Mouse (Mus musculus): Measurements from ENCODE around the gene Rft1.

DNA sequence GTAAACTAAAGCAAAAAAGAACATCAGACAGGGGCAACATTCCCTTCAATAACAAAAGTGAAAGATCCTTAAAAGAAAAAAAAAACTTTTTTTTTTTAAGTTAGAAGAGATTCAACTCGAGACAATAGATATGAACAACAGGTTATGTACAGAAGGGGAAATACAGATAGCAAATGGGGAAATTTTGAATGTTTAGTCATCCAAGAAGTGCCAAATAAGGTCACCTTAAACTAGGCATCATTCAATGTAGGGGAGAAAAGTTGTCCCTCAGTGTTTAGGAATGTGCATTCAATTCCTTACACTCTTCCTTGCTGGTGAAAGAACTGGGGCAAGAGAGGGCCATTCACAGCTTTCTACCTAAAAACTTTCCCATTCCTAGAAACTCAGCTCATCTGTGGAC is 59.6 kb downstream of the Rft1 start:
- TF ChIP-seq CTCF (IDR thresholded peaks at IDR 0.05 in 2 of 3, conservative IDR thresholded peaks at IDR 0.05 in 1 of 3; ENCODE audit: control insufficient read depth in 1 of 3, insufficient read depth in 1 of 3, low read depth in 2 of 3, low read length in 3 of 3, poor library complexity in 1 of 3, severe bottlenecking in 1 of 3) (no peak), POLR2A (IDR thresholded peaks at IDR 0.05; ENCODE audit: control insufficient read depth in 1 of 2, insufficient read depth in 1 of 2, low read depth in 1 of 2, low read length in 2 of 2, poor library complexity in 1 of 2) (no peak), ZNF384 (IDR thresholded peaks at IDR 0.05; ENCODE audit: low read depth, low read length) (peak; percentile 91)
